Mouse (Mus musculus): ENCODE data around the gene Gatb.

Gene Gatb

GRCm38 (mm10) chr3:85594452-85594851 lies 20.5 kb downstream of the Gatb start:
- DNase-seq (ENCODE audit: low spot score) = no peak

- no peak for DNase-seq (ENCODE audit: low spot score)
These were observed 25.6 kb downstream of the Gatb start for GRCm38 (mm10) chr3:85599526-85599925.

- DNase-seq (ENCODE audit: low spot score) = peak; percentile 43
These were observed 28.0 kb downstream of the Gatb start for GRCm38 (mm10) chr3:85601841-85602305.

GRCm38 (mm10) chr3:85603811-85604210 lies 29.9 kb downstream of the Gatb start:
- no peak for DNase-seq (ENCODE audit: low spot score)

GRCm38 (mm10) chr3:85606912-85607311 lies 33.0 kb downstream of the Gatb start:
- DNase-seq (ENCODE audit: low spot score) = no peak

- no peak for DNase-seq (ENCODE audit: low spot score)
These were observed 33.8 kb downstream of the Gatb start for GRCm38 (mm10) chr3:85607753-85608152.

- DNase-seq (ENCODE audit: low spot score) = no peak
These were observed 42.5 kb downstream of the Gatb start for GRCm38 (mm10) chr3:85616389-85616788.

GRCm38 (mm10) chr3:85618885-85619284 lies 45.0 kb downstream of the Gatb start:
- no peak for DNase-seq (ENCODE audit: low spot score)

GRCm38 (mm10) chr3:85619345-85619744 lies 45.4 kb downstream of the Gatb start:
- no peak for DNase-seq (ENCODE audit: low spot score)

- DNase-seq (ENCODE audit: low spot score) = no peak
These were observed 45.8 kb downstream of the Gatb start for GRCm38 (mm10) chr3:85619751-85620150.

GRCm38 (mm10) chr3:85629895-85630510 lies 56.1 kb downstream of the Gatb start:
- DNase-seq (ENCODE audit: low spot score) = peak; percentile 26

- no peak for DNase-seq (ENCODE audit: low spot score)
These were observed 59.8 kb downstream of the Gatb start for GRCm38 (mm10) chr3:85633733-85634132.

- DNase-seq (ENCODE audit: low spot score) = peak; percentile 42
These were observed 60.6 kb downstream of the Gatb start for GRCm38 (mm10) chr3:85634389-85635125.

- no peak for DNase-seq (ENCODE audit: low spot score)
These were observed 61.2 kb downstream of the Gatb start for GRCm38 (mm10) chr3:85635126-85635419.

GRCm38 (mm10) chr3:85635591-85635990 lies 61.7 kb downstream of the Gatb start:
- DNase-seq (ENCODE audit: low spot score) = no peak

- no peak for DNase-seq (ENCODE audit: low spot score)
These were observed 63.0 kb downstream of the Gatb start for GRCm38 (mm10) chr3:85636716-85637447.

GRCm38 (mm10) chr3:85641751-85642150 lies 67.8 kb downstream of the Gatb start:
- DNase-seq (ENCODE audit: low spot score) = no peak

GRCm38 (mm10) chr3:85644814-85645213 lies 70.9 kb downstream of the Gatb start:
- no peak for DNase-seq (ENCODE audit: low spot score)

GRCm38 (mm10) chr3:85645517-85646004 lies 71.6 kb downstream of the Gatb start:
- no peak for DNase-seq (ENCODE audit: low spot score)

- DNase-seq (ENCODE audit: low spot score) = no peak
These were observed 75.3 kb downstream of the Gatb start for GRCm38 (mm10) chr3:85649176-85649575.

- DNase-seq (ENCODE audit: low spot score) = peak; percentile 37
These were observed 79.1 kb downstream of the Gatb start for GRCm38 (mm10) chr3:85652727-85653665.

GRCm38 (mm10) chr3:85655538-85655937 lies 81.6 kb downstream of the Gatb start:
- no peak for DNase-seq (ENCODE audit: low spot score)
